Mouse (Mus musculus): ENCODE data around the gene Fam228b.
"Not testable (repeated sequence)": the region's sequence is repeated elsewhere in the genome, so short reads cannot be mapped to it uniquely, and the experiment has no call there.

GRCm38 (mm10) chr12:4797471-4797870 lies 28.4 kb upstream of the Fam228b start:
- TF ChIP-seq HCFC1 (IDR thresholded peaks at IDR 0.05; ENCODE audit: borderline replicate concordance, insufficient read depth, low read length); ZC3H11A (IDR thresholded peaks at IDR 0.05; ENCODE audit: borderline replicate concordance, low read depth, low read length): not testable (repeated sequence)

All from ES-E14 (cell line).